Mouse (Mus musculus) CD4-positive helper T cell, adult 2 months (primary cell): ENCODE data around the gene Gabra5.

ENCODE experiments used
- DNase-seq: peaks from one replicate; pipeline ENCODE4 v3.0.0-alpha.2; 2012; ENCODE audit warnings: low read depth, missing footprints, low spot score

Gene Gabra5

GRCm38 (mm10) chr7:57386517-57387340 lies 123.1 kb downstream of the Gabra5 start, which contains the start of gene Gabrg3:
Gabrg3 (minus strand) TSS chr7:57387188.
- DNase-seq, result no peak

- no peak for DNase-seq
Observed at GRCm38 (mm10) chr7:57384112-57384511, 125.7 kb downstream of the Gabra5 start.

DNA sequence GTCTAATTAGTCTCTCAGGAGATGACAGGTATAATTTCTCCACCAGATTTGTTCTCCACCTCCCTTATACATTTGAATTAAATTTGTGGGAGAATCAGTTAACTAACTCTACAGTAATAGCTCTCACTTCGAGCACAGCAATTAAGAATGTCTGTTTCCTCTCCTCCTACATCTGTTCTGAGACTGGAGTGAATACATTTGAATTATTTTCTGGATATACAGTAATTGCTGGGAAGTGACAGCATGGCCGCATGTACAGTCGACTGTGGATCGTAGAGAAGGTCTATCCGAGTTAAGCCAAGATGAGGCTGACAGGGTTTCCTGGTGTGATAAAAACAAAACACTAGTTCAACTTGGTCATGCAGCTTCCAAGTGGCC lies 143.9 kb downstream of the Gabra5 start:
- no peak for DNase-seq

GRCm38 (mm10) chr7:57365134-57366012 lies 144.5 kb downstream of the Gabra5 start:
- DNase-seq, result no peak

DNA sequence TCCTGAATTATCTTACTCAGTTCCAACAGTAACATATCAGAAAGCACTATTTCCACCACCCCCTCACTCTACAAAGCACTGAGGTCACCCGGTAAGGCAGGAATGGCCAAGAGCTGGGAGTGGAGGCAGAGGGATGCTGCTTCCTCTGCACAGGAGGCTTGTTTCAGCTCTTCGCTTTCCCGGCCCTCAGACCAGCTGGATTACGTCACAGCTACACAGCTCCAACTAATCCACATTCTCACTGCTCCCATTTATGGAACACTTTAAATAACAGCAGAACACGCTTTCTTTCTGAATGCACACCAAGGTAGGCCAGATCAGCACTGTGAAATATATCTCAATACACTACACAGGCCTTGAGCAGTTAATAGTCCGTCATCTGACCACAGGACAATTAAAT lies 146.0 kb downstream of the Gabra5 start:
- DNase-seq, result no peak

DNA sequence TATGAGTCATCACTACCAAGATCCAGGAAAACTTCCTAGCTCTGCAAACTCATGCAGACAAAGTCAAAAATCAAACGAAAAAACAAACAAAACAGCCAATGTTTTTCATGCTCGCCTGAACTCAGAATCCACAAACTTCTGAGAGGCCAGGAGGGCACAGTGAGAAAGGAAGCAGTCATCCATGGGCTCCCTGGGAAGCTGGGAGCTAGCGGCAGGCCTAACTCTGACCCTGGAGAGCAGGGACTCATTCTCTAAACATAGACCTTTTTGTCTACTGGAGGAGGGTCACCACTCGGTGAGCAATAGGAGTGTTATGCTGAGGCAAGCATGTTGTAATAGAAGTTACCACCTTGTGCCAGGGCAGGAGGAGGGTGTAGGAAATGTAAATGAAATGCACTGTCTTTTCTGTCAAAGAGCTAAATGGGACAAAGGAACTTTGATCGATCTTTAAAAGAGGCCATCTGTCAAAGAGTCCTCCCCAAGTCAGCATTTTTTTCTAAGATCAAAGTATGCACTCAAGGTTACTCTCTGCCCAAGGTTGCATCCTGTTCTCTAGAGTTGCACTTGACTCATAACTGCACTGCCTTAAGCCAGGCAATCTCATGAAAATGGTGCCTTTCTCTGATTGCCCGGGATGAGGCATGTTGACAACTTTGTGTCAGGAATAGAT lies 151.9 kb downstream of the Gabra5 start:
- no peak for DNase-seq
